Mouse (Mus musculus): ENCODE measurements around the gene Kif22. TPM values are rescaled to one million over a fixed set of nuclear protein-coding genes. Genes with fewer than 3 reads are reported as not detected.

The Kif22 gene
- polyA plus RNA-seq, 2 experiments: 60.1 to 101 TPM

GRCm38 (mm10) chr7:127084794-127085193 lies 42.5 kb upstream of the Kif22 start:
- WGBS (ENCODE audit: insufficient replicate concordance): 86% methylated on average over 2 of the region's 2 CpGs
- no peak for TF ChIP-seq EP300 (IDR thresholded peaks at IDR 0.05; ENCODE audit: low read depth)
- H3K4me3 ChIP-seq (ENCODE audit: insufficient read depth in 1 of 2, low read depth in 2 of 2, low read length in 2 of 2): no peak overlapping the region
- H3K9me3 ChIP-seq (ENCODE audit: control insufficient read depth, low read length): no peaks in the 10 kb centered on the region
- no peaks in the 10 kb centered on the region for H3K27me3 ChIP-seq (ENCODE audit: control insufficient read depth, insufficient read depth, low read length)
- H3K27ac ChIP-seq: no peak overlapping the region; the same call in 1 of the 2 replicates
- DNase-seq (ENCODE audit: low read depth in 3 of 3, low spot score in 3 of 3): no peak
- H3K4me2 ChIP-seq (ENCODE audit: low read depth): no peak overlapping the region
- no peak for ATAC-seq (ENCODE audit: insufficient read depth)
- no peaks in the 10 kb centered on the region for H3K36me3 ChIP-seq (replicated peaks; ENCODE audit: control insufficient read depth, insufficient read depth, low read depth)
- H3K9ac ChIP-seq (replicated peaks): no peak overlapping the region
- H3K4me1 ChIP-seq (replicated peaks; ENCODE audit: control insufficient read depth in 2 of 2, insufficient read depth in 2 of 2, low read length in 1 of 2): peaks cover 13 to 47% of the 10 kb centered on the region in 2 experiments

- Histone ChIP-seq H3K27ac (no peak overlapping the region), H3K36me3 (replicated peaks; ENCODE audit: control insufficient read depth, insufficient read depth, low read depth) (no peaks in the 10 kb centered on the region), H3K4me3 (ENCODE audit: insufficient read depth in 1 of 2, low read depth in 2 of 2, low read length in 2 of 2) (no peak overlapping the region), H3K9me3 (ENCODE audit: control insufficient read depth, low read length) (no peaks in the 10 kb centered on the region), H3K4me2 (ENCODE audit: low read depth) (no peak overlapping the region), H3K27me3 (ENCODE audit: control insufficient read depth, insufficient read depth, low read length) (no peaks in the 10 kb centered on the region), H3K4me1 (replicated peaks; ENCODE audit: control insufficient read depth in 2 of 2, insufficient read depth in 2 of 2, low read length in 1 of 2) (peaks cover 6 to 38% of the 10 kb centered on the region in 2 experiments), H3K9ac (replicated peaks) (no peak overlapping the region)
- WGBS (ENCODE audit: insufficient replicate concordance): 29% methylated on average over 4 of the region's 4 CpGs
- no peak for TF ChIP-seq CTCF (IDR thresholded peaks at IDR 0.05; ENCODE audit: low read depth)
- peak; percentile 18; the same call in 1 of the 2 replicates for TF ChIP-seq EP300 (IDR thresholded peaks at IDR 0.05; ENCODE audit: low read depth)
- DNase-seq (ENCODE audit: low read depth in 3 of 3, low spot score in 3 of 3) (no peak), ATAC-seq (ENCODE audit: insufficient read depth) (0 out of 2 replicates have a peak, but pooled peaks have one; percentile 21)
Measured at GRCm38 (mm10) chr7:127083689-127084088, 41.4 kb upstream of the Kif22 start.

GRCm38 (mm10) chr7:127082995-127083394 lies 40.7 kb upstream of the Kif22 start:
- Histone ChIP-seq H3K27ac (no peak overlapping the region), H3K27me3 (ENCODE audit: control insufficient read depth, insufficient read depth, low read length) (no peaks in the 10 kb centered on the region), H3K4me3 (ENCODE audit: insufficient read depth in 1 of 2, low read depth in 2 of 2, low read length in 2 of 2) (no peak overlapping the region), H3K9me3 (ENCODE audit: control insufficient read depth, low read length) (no peaks in the 10 kb centered on the region), H3K9ac (replicated peaks) (no peak overlapping the region; the same call in 1 of the 2 replicates), H3K4me2 (ENCODE audit: low read depth) (no peak overlapping the region), H3K36me3 (replicated peaks; ENCODE audit: control insufficient read depth, insufficient read depth, low read depth) (no peaks in the 10 kb centered on the region), H3K4me1 (replicated peaks; ENCODE audit: control insufficient read depth in 2 of 2, insufficient read depth in 2 of 2, low read length in 1 of 2) (peaks cover 4 to 35% of the 10 kb centered on the region in 2 experiments; a peak in 3 of 4 replicates)
- ATAC-seq (ENCODE audit: insufficient read depth) (no peak), DNase-seq (ENCODE audit: low read depth in 3 of 3, low spot score in 3 of 3) (no peak)
- no peak for TF ChIP-seq EP300 (IDR thresholded peaks at IDR 0.05; ENCODE audit: low read depth)
- TF ChIP-seq CTCF (IDR thresholded peaks at IDR 0.05; ENCODE audit: low read depth): no peak
- WGBS (ENCODE audit: insufficient replicate concordance): 15% methylated on average over 2 of the region's 2 CpGs

- Histone ChIP-seq H3K27me3 (ENCODE audit: control insufficient read depth, insufficient read depth, low read length) (no peaks in the 10 kb centered on the region), H3K36me3 (replicated peaks; ENCODE audit: control insufficient read depth, insufficient read depth, low read depth) (no peaks in the 10 kb centered on the region), H3K9me3 (ENCODE audit: control insufficient read depth, low read length) (no peaks in the 10 kb centered on the region), H3K27ac (no peak overlapping the region), H3K9ac (replicated peaks) (no peak overlapping the region), H3K4me3 (ENCODE audit: insufficient read depth in 1 of 2, low read depth in 2 of 2, low read length in 2 of 2) (no peak overlapping the region), H3K4me1 (replicated peaks; ENCODE audit: control insufficient read depth in 2 of 2, insufficient read depth in 2 of 2, low read length in 1 of 2) (peaks cover 1 to 30% of the 10 kb centered on the region in 2 experiments; a peak in 3 of 4 replicates), H3K4me2 (ENCODE audit: low read depth) (no peak overlapping the region)
- no peak for ATAC-seq (ENCODE audit: insufficient read depth)
- TF ChIP-seq EP300 (IDR thresholded peaks at IDR 0.05; ENCODE audit: low read depth): no peak
- TF ChIP-seq CTCF (IDR thresholded peaks at IDR 0.05; ENCODE audit: low read depth): no peak
- no peak for DNase-seq (ENCODE audit: low read depth in 3 of 3, low spot score in 3 of 3)
- 40% methylated on average over 8 of the region's 8 CpGs for WGBS (ENCODE audit: insufficient replicate concordance)
Measured at GRCm38 (mm10) chr7:127082271-127082670, 40.0 kb upstream of the Kif22 start.

- TF ChIP-seq CTCF (IDR thresholded peaks at IDR 0.05; ENCODE audit: low read depth): no peak
- no peak for TF ChIP-seq EP300 (IDR thresholded peaks at IDR 0.05; ENCODE audit: low read depth)
- WGBS (ENCODE audit: insufficient replicate concordance): 53% methylated on average over 3 of the region's 3 CpGs
- Histone ChIP-seq H3K36me3 (replicated peaks; ENCODE audit: control insufficient read depth, insufficient read depth, low read depth) (no peaks in the 10 kb centered on the region), H3K4me1 (replicated peaks; ENCODE audit: control insufficient read depth in 2 of 2, insufficient read depth in 2 of 2, low read length in 1 of 2) (peaks cover 0 to 21% of the 10 kb centered on the region in 2 experiments; a peak in 2 of 4 replicates), H3K4me2 (ENCODE audit: low read depth) (no peak overlapping the region), H3K27me3 (ENCODE audit: control insufficient read depth, insufficient read depth, low read length) (no peaks in the 10 kb centered on the region), H3K4me3 (ENCODE audit: insufficient read depth in 1 of 2, low read depth in 2 of 2, low read length in 2 of 2) (no peak overlapping the region), H3K9me3 (ENCODE audit: control insufficient read depth, low read length) (no peaks in the 10 kb centered on the region; the same call in 1 of the 2 replicates), H3K9ac (replicated peaks) (no peak overlapping the region), H3K27ac (no peak overlapping the region)
- ATAC-seq (ENCODE audit: insufficient read depth) (no peak), DNase-seq (ENCODE audit: low read depth in 3 of 3, low spot score in 3 of 3) (no peak)
Measured at GRCm38 (mm10) chr7:127080045-127080444, 37.8 kb upstream of the Kif22 start.

Data from liver, embryonic 14.5 days (tissue).